Mouse (Mus musculus) layer of hippocampus, adult 2 months (tissue): Measurements from ENCODE around the gene Scgb1b30. TPM values are rescaled to one million over a fixed set of nuclear protein-coding genes. Genes with fewer than 3 reads are reported as not detected.
"Not testable (repeated sequence)": the region's sequence is repeated elsewhere in the genome, so short reads cannot be mapped to it uniquely, and the experiment has no call there.

Source experiments
- DNase-seq, 2 experiments: peaks; one replicate each; pipeline ENCODE4 v3.0.0; 2022; ENCODE audit warnings: low spot score in 2 of 2
- H3K27ac ChIP-seq: fragments of 200-600 bp; 2 replicates; pipeline ENCODE4 v1.8.1; 2022
- H3K4me3 ChIP-seq: fragments of 200-600 bp; 2 replicates; pipeline ENCODE4 v1.8.1; 2022; ENCODE audit warnings: mild to moderate bottlenecking
- CTCF ChIP-seq: fragments of 200-600 bp; conservative IDR thresholded peaks from 2 replicates; pipeline ENCODE4 v1.8.1; 2022; ENCODE audit warnings: antibody characterized with exemption, mild to moderate bottlenecking, moderate library complexity
- long read RNA-seq, 2 experiments: library from polyadenylated mRNA; stranded (forward); transcript quantifications; one replicate each; pipeline ENCODE4 v2.0.0; 2021; ENCODE audit warnings: borderline mapping rate in 2 of 2
- total RNA-seq, 2 experiments: library from RNA; stranded (reverse); gene quantifications; 2 replicates each; pipeline ENCODE4 v1.2.3; 2021

The Scgb1b30 gene
- total RNA-seq: not detected
- long read RNA-seq, experiment 1: 0 reads
- long read RNA-seq, experiment 2: 0 reads

DNA sequence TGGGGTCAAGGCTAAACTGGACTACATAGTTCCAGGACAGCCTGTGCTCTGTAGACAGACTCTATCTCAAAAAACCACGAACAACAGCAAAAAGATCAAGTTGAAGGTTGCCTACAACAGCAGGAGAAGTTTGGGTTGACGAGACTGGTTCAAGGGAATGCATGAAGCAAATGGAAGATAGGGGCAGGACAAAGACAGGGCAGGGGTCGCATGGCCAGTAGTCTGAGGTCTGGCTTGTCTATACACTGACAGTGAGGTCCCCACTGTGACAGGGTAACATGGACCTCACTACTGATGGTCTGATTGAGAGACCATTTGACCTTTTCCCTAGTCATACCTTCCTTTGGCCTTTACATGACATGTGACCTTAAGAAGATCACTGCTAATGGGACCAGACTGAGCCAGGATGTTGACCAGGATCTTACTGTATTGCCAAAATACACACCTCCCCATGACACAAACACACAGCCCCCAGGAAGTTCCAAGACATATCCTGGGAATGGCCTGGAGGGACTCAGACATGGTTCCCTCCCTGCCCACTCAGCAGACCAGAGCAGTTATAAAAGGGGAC is at the start of gene Scgb1b30:
Gene Scgb1b30 (plus strand): TSS at position 521 of the 571 bp plus-strand sequence.
- no peak within 1 kb of the TSS for H3K27ac ChIP-seq
- no peak for TF ChIP-seq CTCF
- no peak for DNase-seq
- no peak within 1 kb of the TSS for H3K4me3 ChIP-seq

GRCm38 (mm10) chr7:34068132-34068531 is 27.1 kb upstream of the Scgb1b30 start:
- not testable (repeated sequence) for H3K27ac ChIP-seq, DNase-seq, H3K4me3 ChIP-seq

DNA sequence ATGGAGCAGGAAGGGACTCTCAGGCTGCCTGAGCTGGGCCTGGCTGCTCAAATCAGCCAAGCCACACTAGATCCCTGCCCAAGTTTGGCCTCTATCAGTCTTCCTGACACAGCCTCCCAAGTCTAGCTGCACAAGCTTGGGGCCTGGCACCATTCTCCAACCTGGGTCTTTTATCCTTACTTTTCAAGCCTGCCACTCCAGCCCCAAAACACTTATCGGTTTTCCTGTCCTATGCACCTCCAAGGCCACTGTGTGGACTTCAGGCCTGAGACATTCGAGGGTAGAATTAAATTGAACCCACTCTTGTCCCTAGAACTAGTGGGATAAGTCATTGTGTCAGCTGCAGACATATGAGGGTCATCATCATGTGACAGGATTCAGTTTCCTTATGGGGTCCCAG is 4.8 kb downstream of the Scgb1b30 start:
- H3K4me3 ChIP-seq: no peak overlapping the region
- no peak overlapping the region for H3K27ac ChIP-seq
- no peak for DNase-seq
- no peak for TF ChIP-seq CTCF

GRCm38 (mm10) chr7:34101276-34101675 is 6.0 kb downstream of the Scgb1b30 start:
- Histone ChIP-seq H3K27ac (no peak overlapping the region), H3K4me3 (no peak overlapping the region)
- TF ChIP-seq CTCF: no peak
- DNase-seq: no peak

- Histone ChIP-seq H3K4me3 (no peak overlapping the region), H3K27ac (no peak overlapping the region)
- TF ChIP-seq CTCF: no peak
- DNase-seq: no peak
Observed at GRCm38 (mm10) chr7:34109190-34109589, 14.0 kb downstream of the Scgb1b30 start.

GRCm38 (mm10) chr7:34116601-34117000 is 21.4 kb downstream of the Scgb1b30 start:
- Histone ChIP-seq H3K4me3 (no peak overlapping the region), H3K27ac (no peak overlapping the region)
- no peak for TF ChIP-seq CTCF
- DNase-seq: no peak

DNA sequence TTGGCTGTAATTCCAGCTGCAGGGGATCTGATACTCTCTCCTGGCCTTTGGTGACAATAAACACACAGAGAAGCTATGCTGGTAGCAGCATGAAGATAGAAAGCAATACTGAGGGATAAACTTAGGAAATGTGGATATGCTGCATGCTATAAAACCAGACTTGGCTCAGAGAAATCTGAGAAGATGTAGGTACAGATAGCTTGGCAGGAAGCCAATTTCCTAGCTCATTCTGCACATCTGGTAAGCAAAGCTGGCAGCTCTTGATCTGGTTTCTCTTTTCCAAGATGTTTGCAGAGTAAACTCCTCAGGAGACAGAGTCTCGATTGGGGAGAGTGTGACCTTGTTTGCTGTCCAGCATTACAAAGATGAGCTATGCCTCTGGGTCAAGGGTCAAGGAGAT is 25.4 kb downstream of the Scgb1b30 start:
- H3K27ac ChIP-seq, DNase-seq: not testable (repeated sequence)

GRCm38 (mm10) chr7:34122987-34123720 is 27.9 kb downstream of the Scgb1b30 start:
- Histone ChIP-seq H3K27ac (no peak overlapping the region), H3K4me3 (no peak overlapping the region)
- peak; percentile 78 for TF ChIP-seq CTCF
- no peak for DNase-seq

More for the DNA sequence above, 25.4 kb downstream of the Scgb1b30 start:
- H3K4me3 ChIP-seq: not testable (repeated sequence)

- H3K27ac ChIP-seq: no peak overlapping the region
- TF ChIP-seq CTCF: no peak
- H3K4me3 ChIP-seq: no peak overlapping the region
- DNase-seq: no peak
Observed at GRCm38 (mm10) chr7:34125346-34125745, 30.1 kb downstream of the Scgb1b30 start.

DNA sequence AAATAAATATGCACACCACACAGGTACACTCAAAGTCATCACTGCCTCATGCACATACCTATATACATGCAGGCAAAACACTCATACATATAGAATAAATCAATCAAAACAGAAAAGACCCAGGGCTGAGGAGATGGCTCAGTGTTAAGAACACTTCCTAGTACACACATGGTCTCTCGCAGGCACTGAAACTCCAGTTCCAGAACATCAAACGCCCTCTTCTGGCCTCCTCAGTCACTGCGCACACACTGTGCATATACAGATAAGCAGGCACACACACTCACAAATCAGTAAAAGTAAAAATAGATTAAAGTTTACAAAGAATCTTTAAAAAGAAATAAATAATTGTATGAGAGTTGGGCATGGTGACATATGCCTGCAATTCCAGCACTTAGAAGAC is 31.1 kb downstream of the Scgb1b30 start:
- peak; percentile 20 for TF ChIP-seq CTCF
- Histone ChIP-seq H3K4me3 (no peak overlapping the region), H3K27ac (no peak overlapping the region)
- DNase-seq: no peak

DNA sequence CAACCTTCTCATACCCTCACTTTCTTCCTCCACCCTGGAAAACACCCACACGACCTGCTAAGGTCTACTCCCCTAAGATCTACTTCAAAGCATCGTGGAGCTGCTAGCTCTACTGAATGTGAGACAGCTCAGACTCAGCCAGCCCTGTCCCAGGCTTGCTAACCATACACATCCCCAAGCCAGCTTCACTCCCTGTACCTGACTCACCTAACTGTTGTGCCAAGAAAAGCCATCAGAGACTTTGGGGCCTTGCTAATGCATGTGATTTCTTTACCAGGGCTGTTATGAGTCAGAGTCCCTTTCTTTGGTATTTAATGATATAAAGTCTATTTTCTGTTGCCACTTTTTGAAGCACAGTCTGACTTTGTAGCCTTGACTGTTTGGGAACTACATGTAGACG is 35.9 kb downstream of the Scgb1b30 start:
- no peak for TF ChIP-seq CTCF
- DNase-seq: no peak
- no peak overlapping the region for H3K4me3 ChIP-seq
- H3K27ac ChIP-seq: no peak overlapping the region

DNA sequence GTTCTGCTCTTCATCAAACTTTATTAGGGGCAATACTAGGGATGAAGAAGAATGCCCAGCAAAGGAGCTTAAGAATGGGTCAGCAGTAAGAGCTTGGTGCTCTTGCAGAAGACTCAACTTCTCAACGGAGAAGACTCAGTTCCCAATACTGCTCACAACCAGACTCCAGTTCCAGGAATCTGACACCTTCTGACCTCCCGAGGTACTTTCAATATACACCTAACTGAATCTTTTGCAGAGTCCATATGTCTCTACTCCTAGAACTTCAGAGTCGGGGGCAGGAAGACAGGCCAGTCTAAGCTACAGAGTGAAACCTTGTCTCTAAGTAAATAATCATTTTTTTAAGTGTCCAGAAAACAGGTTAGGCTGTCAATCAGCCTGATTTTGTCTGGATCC is 36.7 kb downstream of the Scgb1b30 start:
- peak overlapping the region; percentile 36; the same call in 1 of the 2 replicates for H3K27ac ChIP-seq
- no peak for DNase-seq
- peak overlapping the region; percentile 48 for H3K4me3 ChIP-seq
- no peak for TF ChIP-seq CTCF

- no peak for TF ChIP-seq CTCF
- H3K27ac ChIP-seq: peak overlapping the region; percentile 36; the same call in 1 of the 2 replicates
- no peak for DNase-seq
- peak overlapping the region; percentile 48 for H3K4me3 ChIP-seq
Observed at GRCm38 (mm10) chr7:34132355-34133079, 37.3 kb downstream of the Scgb1b30 start.
